14 mouse cellular contexts compared by ENCODE assay signal in the genomic region with DNA sequence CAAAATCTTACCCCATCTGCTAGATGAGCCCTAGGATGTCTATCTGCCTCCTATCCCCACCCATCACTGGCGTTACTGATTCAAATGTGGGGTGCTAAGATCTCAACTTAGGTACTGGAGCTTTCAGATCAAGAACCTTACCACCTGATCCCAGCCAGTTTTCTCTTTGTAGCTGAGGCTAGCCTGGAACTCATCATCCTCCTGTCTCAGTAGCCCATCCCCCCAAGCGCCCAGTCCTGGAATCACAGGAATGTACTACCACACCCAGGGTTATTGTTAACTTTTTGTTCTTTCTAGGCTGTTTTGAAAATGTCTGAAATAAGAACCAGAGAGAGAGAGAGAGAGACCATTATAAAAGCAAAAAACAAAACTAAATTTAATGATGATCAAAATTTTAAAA.
"Had no signal": no experiment of that assay in that cellular context is flagged by ENCODE, and none has a peak within 500 bp of the region (broad histone marks: within the 10 kb centered on the region; RNA-seq: fewer than 3 reads in every experiment).

No protein-coding gene starts in this region.

- DNase-seq: gastrocnemius, adult 2 months; gastrocnemius, postnatal 10 days; gastrocnemius, postnatal 25 days; heart, adult 2 months; heart, postnatal 14 days; heart, postnatal 36 days; kidney, adult 11 months; kidney, adult 2 months; kidney, adult 9 months; kidney, postnatal 14 days; kidney, postnatal 36 days; layer of hippocampus, adult 9-11 months; layer of hippocampus, postnatal 36 days; left cerebral cortex, postnatal 4 days had no signal
